Mouse (Mus musculus) kidney, adult 8-10 months (tissue): ENCODE data around the gene Gm6526.
A peak's percentile ranks its signal among the peaks of the same experiment; 100 is the strongest.
"Not testable (repeated sequence)": the region's sequence is repeated elsewhere in the genome, so short reads cannot be mapped to it uniquely, and the experiment has no call there.

ENCODE experiments used
- DNase-seq, 2 experiments: peaks; one replicate each; pipeline ENCODE4 v3.0.0; 2022

Gm6526 gene

DNA sequence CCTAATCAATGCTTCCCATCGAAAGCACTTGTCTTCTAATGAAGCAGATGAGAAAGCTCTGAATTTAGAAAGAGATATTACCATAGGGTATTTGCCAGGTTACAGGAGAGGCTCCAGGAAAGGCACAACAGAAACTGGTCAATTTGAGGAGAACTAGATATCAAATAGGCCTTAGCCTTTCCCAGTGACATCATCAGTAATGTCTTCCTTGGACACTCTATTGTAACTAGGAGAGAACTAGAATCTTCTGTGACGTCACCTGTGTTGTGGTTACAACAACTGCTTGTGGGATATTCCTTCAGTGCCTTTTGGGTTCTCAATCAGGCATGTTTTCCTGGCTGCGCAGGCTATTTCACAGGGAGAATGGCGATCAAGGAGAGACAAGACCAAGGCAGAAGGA is at the start of gene Gm6526:
Gene Gm6526, plus strand, starts transcription at position 301 of the 400 bp plus-strand sequence.
- DNase-seq, result not testable (repeated sequence)

- DNase-seq, result not testable (repeated sequence)
Measured at GRCm38 (mm10) chr14:43727385-43727784, 20.3 kb upstream of the Gm6526 start, which contains the start of gene Gm16506. Gm16506 (minus strand) TSS chr14:43727485.

DNA sequence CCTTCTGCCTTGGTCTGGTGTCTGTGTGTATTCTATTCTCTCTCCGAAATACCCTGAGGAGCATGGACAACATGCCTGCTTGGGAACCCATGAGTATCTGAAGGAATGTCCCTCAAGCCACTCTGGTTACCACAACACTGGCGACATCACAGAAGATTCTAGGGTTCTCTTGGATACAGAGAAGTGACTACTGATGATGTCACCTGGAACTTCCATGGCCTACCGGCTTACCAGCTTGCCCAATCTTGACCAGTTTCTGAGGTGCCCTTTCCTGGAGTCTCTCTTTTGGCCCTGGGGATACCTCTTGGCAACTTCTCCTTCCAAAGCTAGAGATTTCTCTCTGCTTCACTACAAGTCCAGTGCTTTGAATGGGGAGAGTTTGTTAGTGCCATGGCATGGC is 37.0 kb downstream of the Gm6526 start, which contains the start of gene Gm8180:
Gene Gm8180, minus strand, starts transcription at position 101 of the 400 bp plus-strand sequence.
- not testable (repeated sequence) for DNase-seq

- DNase-seq, result not testable (repeated sequence)
Measured at GRCm38 (mm10) chr14:43793811-43794210, 46.1 kb downstream of the Gm6526 start.

DNA sequence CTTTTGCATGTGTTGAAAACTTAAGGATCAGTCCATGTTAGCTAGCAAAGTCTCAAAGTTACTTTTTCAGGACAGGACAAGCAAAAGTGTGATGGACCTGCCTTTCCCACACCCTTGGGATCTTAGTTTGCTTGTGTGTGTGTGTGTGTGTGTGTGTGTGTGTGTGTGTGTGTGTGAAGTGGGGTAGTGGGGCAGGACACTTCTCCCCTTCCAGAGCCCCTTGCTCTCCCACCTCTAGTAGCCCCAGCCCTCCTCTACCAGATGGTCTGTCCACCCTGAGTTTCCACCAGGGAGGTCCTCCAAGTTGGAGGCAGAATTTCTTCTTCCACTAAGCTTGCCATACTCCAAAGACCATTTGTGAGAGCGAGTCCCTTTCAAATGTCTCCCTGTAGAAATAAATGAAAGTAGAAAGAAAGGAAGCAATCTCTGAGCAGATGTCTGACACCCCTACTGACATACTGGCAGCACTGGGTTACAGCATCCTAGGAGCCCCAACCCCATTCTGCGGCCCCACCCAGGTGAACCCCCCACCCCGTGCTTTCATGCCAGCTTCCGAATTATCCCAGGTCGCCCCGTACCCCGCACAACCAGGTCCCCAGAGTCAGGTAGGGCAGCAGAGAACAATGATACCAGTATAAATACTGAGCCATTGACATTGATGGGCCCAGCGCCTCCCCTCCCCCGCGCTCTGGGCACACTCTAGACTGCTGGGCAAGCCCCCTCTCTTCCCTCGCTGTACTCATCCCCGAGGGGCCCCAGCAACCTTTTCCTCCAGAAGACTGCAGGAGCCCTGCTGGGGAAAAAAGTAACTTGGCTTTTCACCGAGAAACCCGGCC is 48.6 kb downstream of the Gm6526 start:
- DNase-seq, result no peak

- not testable (repeated sequence) for DNase-seq
Measured at GRCm38 (mm10) chr14:43796905-43797470, 49.3 kb downstream of the Gm6526 start.

DNA sequence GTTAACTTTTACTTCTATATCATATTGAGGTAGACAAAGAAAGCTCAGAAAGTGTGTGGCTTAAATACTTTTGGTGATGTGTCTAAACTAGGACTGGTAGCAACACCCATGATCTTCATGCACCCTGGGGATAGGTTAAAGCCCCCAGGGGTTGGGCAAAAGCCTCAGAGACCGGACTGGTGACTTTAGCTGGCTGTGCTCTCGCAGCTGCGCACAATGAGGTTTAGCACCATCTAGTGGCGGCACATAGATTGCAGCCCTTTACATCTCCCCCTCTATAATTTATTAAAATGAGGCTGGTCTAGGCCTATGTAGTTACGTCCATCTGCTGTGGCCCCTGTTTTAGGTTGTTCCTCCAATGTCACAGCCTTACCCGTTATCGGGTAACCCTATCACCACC is 56.8 kb downstream of the Gm6526 start:
- peak in 1 of 2 experiments; percentile 2 for DNase-seq
